Mouse (Mus musculus) lung, adult 2 months (tissue): ENCODE results near the gene Zfp106. TPM values are rescaled to one million over a fixed set of nuclear protein-coding genes. Genes with fewer than 3 reads are reported as not detected.

Experiments
- DNase-seq: peaks from one replicate; pipeline ENCODE4 v3.0.0; 2022
- H3K4me1 ChIP-seq: fragments of 200-500 bp; 2 replicates; pipeline ENCODE4 v1.6.1; 2011; ENCODE audit warnings: low read length; ENCODE audit not compliant: control insufficient read depth, insufficient read depth
- H3K4me3 ChIP-seq: fragments of 200-500 bp; replicated peaks from 2 replicates; pipeline ENCODE3; 2011; ENCODE audit warnings: low read depth, mild to moderate bottlenecking, control low read depth, low read length; ENCODE audit errors: extremely low read depth
- CTCF ChIP-seq: fragments of 200-500 bp; IDR thresholded peaks from 2 replicates; pipeline ENCODE4 v1.5.1; 2011; ENCODE audit warnings: mild to moderate bottlenecking, low read length, control low read depth; ENCODE audit not compliant: insufficient read depth
- POLR2A ChIP-seq: fragments of 200-500 bp; IDR thresholded peaks from 2 replicates; pipeline ENCODE4 v1.6.1; 2011; ENCODE audit warnings: low read depth, mild to moderate bottlenecking, control low read depth, low read length, borderline replicate concordance; ENCODE audit errors: extremely low read depth
- WGBS: fragments of 180-500 bp; shearing (Covaris S2); methylation state at CpG from one replicate; pipeline ENCODE4 v1.1.7; 2018; 5-methylcytosine and 5-hydroxymethylcytosine counted together
- polyA plus RNA-seq: library from polyadenylated mRNA; depleted of rRNA; stranded (reverse); fragments of >200 nt; gene quantifications from 2 replicates; pipeline ENCODE4 v1.2.3, GENCODE M21; 2012

Zfp106 gene
- polyA plus RNA-seq, 1 experiment: 51.0 TPM

- H3K4me3 ChIP-seq: no peak overlapping the region
- TF ChIP-seq POLR2A (no peak), CTCF (no peak)
- 0 out of 2 replicates have a peak, but pooled peaks cover 3% of the 10 kb centered on the region for H3K4me1 ChIP-seq
- no peak for DNase-seq
- 72% methylated on average over 5 of the region's 5 CpGs for WGBS
Measured at GRCm38 (mm10) chr2:120503992-120504391, 59.7 kb downstream of the Zfp106 start.

GRCm38 (mm10) chr2:120503094-120503493 lies 60.5 kb downstream of the Zfp106 start:
- no peak for DNase-seq
- no peak overlapping the region for H3K4me3 ChIP-seq
- WGBS: 81% methylated on average over 6 of the region's 6 CpGs
- H3K4me1 ChIP-seq: 0 out of 2 replicates have a peak, but pooled peaks cover 3% of the 10 kb centered on the region
- TF ChIP-seq CTCF: no peak
- no peak for TF ChIP-seq POLR2A

GRCm38 (mm10) chr2:120502605-120502990 lies 61.0 kb downstream of the Zfp106 start:
- TF ChIP-seq POLR2A (no peak), CTCF (no peak)
- no peak for DNase-seq
- 51% methylated on average over 3 of the region's 3 CpGs for WGBS
- Histone ChIP-seq H3K4me1 (0 out of 2 replicates have a peak, but pooled peaks cover 3% of the 10 kb centered on the region), H3K4me3 (no peak overlapping the region)

- no peak for TF ChIP-seq POLR2A
- no peak for TF ChIP-seq CTCF
- WGBS: 57% methylated on average over 13 of the region's 13 CpGs
- no peak overlapping the region for H3K4me3 ChIP-seq
- no peak for DNase-seq
- 0 out of 2 replicates have a peak, but pooled peaks cover 3% of the 10 kb centered on the region for H3K4me1 ChIP-seq
Measured at GRCm38 (mm10) chr2:120501931-120502604, 61.6 kb downstream of the Zfp106 start.

GRCm38 (mm10) chr2:120501136-120501918 lies 62.3 kb downstream of the Zfp106 start:
- H3K4me1 ChIP-seq: 0 out of 2 replicates have a peak, but pooled peaks cover 3% of the 10 kb centered on the region
- 40% methylated on average over 17 of the region's 17 CpGs for WGBS
- TF ChIP-seq CTCF (no peak), POLR2A (no peak)
- H3K4me3 ChIP-seq: no peak overlapping the region
- DNase-seq: no peak

GRCm38 (mm10) chr2:120499971-120500471 lies 63.6 kb downstream of the Zfp106 start:
- Histone ChIP-seq H3K4me3 (no peak overlapping the region), H3K4me1 (0 out of 2 replicates have a peak, but pooled peaks cover 3% of the 10 kb centered on the region)
- WGBS: 23% methylated on average over 6 of the region's 6 CpGs
- no peak for DNase-seq
- TF ChIP-seq CTCF (no peak), POLR2A (no peak)

GRCm38 (mm10) chr2:120496511-120496910 lies 67.1 kb downstream of the Zfp106 start:
- TF ChIP-seq POLR2A: no peak
- TF ChIP-seq CTCF: no peak
- H3K4me3 ChIP-seq: no peak overlapping the region
- H3K4me1 ChIP-seq: 0 out of 2 replicates have a peak, but pooled peaks cover 3% of the 10 kb centered on the region
- WGBS: 42% methylated on average over 3 of the region's 3 CpGs
- no peak for DNase-seq

GRCm38 (mm10) chr2:120493254-120493653 lies 70.4 kb downstream of the Zfp106 start:
- WGBS: 48% methylated on average over 4 of the region's 4 CpGs
- Histone ChIP-seq H3K4me3 (no peak overlapping the region), H3K4me1 (no peaks in the 10 kb centered on the region)
- no peak for TF ChIP-seq POLR2A
- no peak for TF ChIP-seq CTCF
- no peak for DNase-seq

- no peaks in the 10 kb centered on the region for H3K4me1 ChIP-seq
- 89% methylated on average over 3 of the region's 3 CpGs for WGBS
- TF ChIP-seq POLR2A (no peak), CTCF (no peak)
Measured at GRCm38 (mm10) chr2:120484241-120484640, 79.4 kb downstream of the Zfp106 start.

More at GRCm38 (mm10) chr2:120484241-120484640, 79.4 kb downstream of the Zfp106 start:
- no peak for DNase-seq
- no peak overlapping the region for H3K4me3 ChIP-seq
